Mouse (Mus musculus) limb, embryonic 13.5 days (tissue): ENCODE data around the gene Ets1. TPM values are rescaled to one million over a fixed set of nuclear protein-coding genes. Genes with fewer than 3 reads are reported as not detected.

Experiments used
- ATAC-seq: fragments of 200-750 bp; cut with Nextera tagmentation; 2 replicates; pipeline ENCODE4 v1.8.0; 2017; ENCODE audit warnings: low read depth, moderate number of reproducible peaks, moderate TSS enrichment; ENCODE audit not compliant: low FRiP score
- H3K27ac ChIP-seq: fragments of 300-500 bp; sonication (generic); 2 replicates; pipeline ENCODE4 v1.5.1; 2015; ENCODE audit warnings: inconsistent platforms, mild to moderate bottlenecking, moderate library complexity
- H3K27me3 ChIP-seq: fragments of 300-500 bp; sonication (generic); 2 replicates; pipeline ENCODE4 v1.6.1; 2015; ENCODE audit warnings: mild to moderate bottlenecking, inconsistent platforms
- H3K36me3 ChIP-seq: fragments of 300-500 bp; sonication (generic); 2 replicates; pipeline ENCODE4 v1.6.1; 2015; ENCODE audit warnings: inconsistent platforms, mild to moderate bottlenecking, moderate library complexity
- H3K4me1 ChIP-seq: fragments of 300-500 bp; sonication (generic); 2 replicates; pipeline ENCODE4 v1.6.1; 2015; ENCODE audit warnings: inconsistent platforms
- H3K4me2 ChIP-seq: fragments of 300-500 bp; sonication (generic); replicated peaks from 2 replicates; pipeline ENCODE4 v1.6.1; 2015; ENCODE audit warnings: inconsistent platforms, mild to moderate bottlenecking, moderate library complexity
- H3K4me3 ChIP-seq: fragments of 300-500 bp; sonication (generic); 2 replicates; pipeline ENCODE4 v1.5.1; 2015; ENCODE audit warnings: moderate library complexity, mild to moderate bottlenecking, inconsistent platforms
- H3K9ac ChIP-seq: fragments of 300-500 bp; sonication (generic); 2 replicates; pipeline ENCODE4 v1.6.1; 2015; ENCODE audit warnings: mild to moderate bottlenecking, inconsistent platforms
- H3K9me3 ChIP-seq: fragments of 300-500 bp; sonication (generic); 2 replicates; pipeline ENCODE4 v1.6.1; 2016; ENCODE audit warnings: inconsistent platforms
- WGBS: fragments of 180-500 bp; shearing (Covaris S2); methylation state at CpG from one replicate; pipeline ENCODE4 v1.1.7; 2015; 5-methylcytosine and 5-hydroxymethylcytosine counted together
- polyA plus RNA-seq: library from polyadenylated mRNA; unstranded; fragments of >200 nt; fragmentation: Nextera tagmentation; extraction: Ambion mirVana; gene quantifications from 2 replicates; pipeline ENCODE4 v1.2.1, GENCODE M21; 2015

Ets1 gene
- polyA plus RNA-seq, 1 experiment from 2014 or later = 41.8 TPM

DNA sequence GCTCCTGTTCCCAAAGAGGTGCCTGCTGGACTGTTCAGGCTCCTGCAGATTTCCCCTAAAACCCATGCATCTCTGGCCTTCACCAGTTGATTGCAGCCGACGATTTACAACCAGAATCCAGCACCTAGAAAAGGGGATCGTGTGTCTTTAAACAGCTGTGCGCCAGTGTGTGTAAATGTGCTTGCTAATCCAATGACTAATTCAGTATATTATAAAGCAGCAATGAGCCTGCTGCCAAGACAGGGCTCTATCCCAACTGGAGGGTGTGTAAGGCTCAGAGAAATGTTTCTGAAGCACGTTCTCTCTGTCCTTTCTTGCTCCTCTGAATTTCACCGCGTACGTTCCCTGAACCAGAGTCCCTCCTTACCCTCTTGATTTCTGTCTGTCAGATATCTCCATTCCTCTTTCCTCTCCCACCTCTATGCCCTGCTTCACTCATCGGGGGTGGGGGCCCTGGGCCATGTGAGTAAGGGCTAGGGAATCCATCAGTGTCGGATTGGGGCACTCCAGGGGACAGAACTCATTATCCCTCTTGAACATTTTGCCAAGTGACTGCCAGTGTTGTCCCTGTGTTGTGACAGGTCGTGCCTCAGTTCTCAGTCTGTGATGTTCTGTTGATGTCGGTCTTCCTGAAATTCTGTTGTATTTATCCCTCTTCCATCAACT lies 75.1 kb downstream of the Ets1 start:
- Histone ChIP-seq H3K9me3 (no peaks in the 10 kb centered on the region), H3K4me1 (peaks cover 81% of the 10 kb centered on the region), H3K27ac (peak overlapping the region; percentile 4; the same call in 1 of the 2 replicates), H3K9ac (no peak overlapping the region), H3K4me3 (no peak overlapping the region), H3K4me2 (peak overlapping the region; percentile 23), H3K27me3 (0 out of 2 replicates have a peak, but pooled peaks cover under 1% of the 10 kb centered on the region), H3K36me3 (0 out of 2 replicates have a peak, but pooled peaks cover under 1% of the 10 kb centered on the region)
- ATAC-seq = no peak
- 42% methylated on average over 12 of the region's 12 CpGs for WGBS

DNA sequence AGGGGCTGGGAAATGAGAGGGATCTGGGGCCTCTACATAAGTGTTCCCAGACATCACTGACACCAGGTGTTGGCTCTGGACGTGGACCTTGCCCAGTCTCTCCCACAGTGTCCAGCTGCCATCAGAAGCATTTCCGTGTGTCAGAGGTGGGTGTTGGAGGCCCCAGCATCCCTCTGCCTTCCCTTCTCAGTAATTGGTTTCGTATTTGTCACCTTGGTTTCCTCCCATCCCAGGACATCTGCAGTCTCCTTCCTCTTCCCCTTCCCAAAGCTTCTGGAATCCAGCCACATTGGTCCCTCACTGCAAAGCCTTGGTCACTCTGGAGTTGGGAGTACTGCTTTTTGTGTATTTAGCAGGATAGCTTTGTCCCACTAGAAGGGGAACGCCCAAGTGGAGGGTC lies 75.7 kb downstream of the Ets1 start:
- H3K9ac ChIP-seq = no peak overlapping the region
- 65% methylated on average over 4 of the region's 4 CpGs for WGBS
- no peak overlapping the region for H3K27ac ChIP-seq

DNA sequence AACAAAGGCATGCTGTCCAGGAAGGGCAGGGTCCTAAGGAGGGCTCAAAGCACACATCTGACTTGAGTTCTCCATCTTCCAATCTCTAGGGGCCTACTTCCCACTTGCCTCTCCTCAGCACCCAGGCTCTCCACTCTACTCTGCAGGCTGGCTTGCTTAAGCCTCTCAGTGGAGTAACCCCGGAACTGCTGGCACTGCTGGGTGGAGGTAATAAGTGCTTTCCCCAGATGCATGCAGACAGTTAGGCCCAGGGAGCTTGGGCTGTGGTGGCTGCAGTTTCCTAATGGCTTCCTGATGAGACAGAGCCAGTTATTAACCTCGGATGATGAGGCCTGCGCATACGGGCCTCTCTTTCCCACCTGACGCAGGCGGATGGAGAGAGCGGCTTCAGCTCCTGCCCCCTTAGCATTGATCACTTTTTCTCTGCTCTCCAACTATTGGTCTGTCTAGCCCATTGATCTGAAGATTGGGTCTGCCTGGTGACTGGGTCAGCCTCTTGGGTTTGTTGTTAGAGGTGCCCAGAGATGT lies 76.4 kb downstream of the Ets1 start:
- H3K36me3 ChIP-seq = no peaks in the 10 kb centered on the region
- no peak overlapping the region for H3K4me2 ChIP-seq
- WGBS = 55% methylated on average over 7 of the region's 7 CpGs
- no peak for ATAC-seq
- no peak overlapping the region for H3K9ac ChIP-seq
- H3K4me1 ChIP-seq = peaks cover 93% of the 10 kb centered on the region
- no peaks in the 10 kb centered on the region for H3K9me3 ChIP-seq
- H3K4me3 ChIP-seq = no peak overlapping the region
- no peaks in the 10 kb centered on the region for H3K27me3 ChIP-seq
- peak overlapping the region; percentile 48; the same call in 1 of the 2 replicates for H3K27ac ChIP-seq

More for the DNA sequence above, 75.7 kb downstream of the Ets1 start:
- H3K4me1 ChIP-seq = peaks cover 86% of the 10 kb centered on the region
- H3K36me3 ChIP-seq = no peaks in the 10 kb centered on the region
- H3K4me2 ChIP-seq = no peak overlapping the region
- H3K4me3 ChIP-seq = no peak overlapping the region
- H3K9me3 ChIP-seq = no peaks in the 10 kb centered on the region
- no peaks in the 10 kb centered on the region for H3K27me3 ChIP-seq
- ATAC-seq = no peak

- no peaks in the 10 kb centered on the region for H3K9me3 ChIP-seq
- no peak overlapping the region for H3K9ac ChIP-seq
- H3K27me3 ChIP-seq = no peaks in the 10 kb centered on the region
- WGBS = 86% methylated on average over 1 of the region's 1 CpGs
- H3K4me1 ChIP-seq = peaks cover 99% of the 10 kb centered on the region
- no peak overlapping the region for H3K4me3 ChIP-seq
- no peak overlapping the region for H3K27ac ChIP-seq
- no peak for ATAC-seq
- H3K4me2 ChIP-seq = peak overlapping the region; percentile 44; the same call in 1 of the 2 replicates
- no peaks in the 10 kb centered on the region for H3K36me3 ChIP-seq
Observed at GRCm38 (mm10) chr9:32713106-32713505, 77.1 kb downstream of the Ets1 start.

- H3K36me3 ChIP-seq = no peaks in the 10 kb centered on the region
- H3K27me3 ChIP-seq = no peaks in the 10 kb centered on the region
- H3K4me3 ChIP-seq = no peak overlapping the region
- no peaks in the 10 kb centered on the region for H3K9me3 ChIP-seq
- peaks cover 100% of the 10 kb centered on the region for H3K4me1 ChIP-seq
- H3K4me2 ChIP-seq = peak overlapping the region; percentile 44
- peak overlapping the region; percentile 74; the same call in 1 of the 2 replicates for H3K27ac ChIP-seq
- 14% methylated on average over 4 of the region's 4 CpGs for WGBS
- peak; percentile 68; the same call in 1 of the 2 replicates for ATAC-seq
- H3K9ac ChIP-seq = no peak overlapping the region
Observed at GRCm38 (mm10) chr9:32713790-32714189, 77.8 kb downstream of the Ets1 start.

DNA sequence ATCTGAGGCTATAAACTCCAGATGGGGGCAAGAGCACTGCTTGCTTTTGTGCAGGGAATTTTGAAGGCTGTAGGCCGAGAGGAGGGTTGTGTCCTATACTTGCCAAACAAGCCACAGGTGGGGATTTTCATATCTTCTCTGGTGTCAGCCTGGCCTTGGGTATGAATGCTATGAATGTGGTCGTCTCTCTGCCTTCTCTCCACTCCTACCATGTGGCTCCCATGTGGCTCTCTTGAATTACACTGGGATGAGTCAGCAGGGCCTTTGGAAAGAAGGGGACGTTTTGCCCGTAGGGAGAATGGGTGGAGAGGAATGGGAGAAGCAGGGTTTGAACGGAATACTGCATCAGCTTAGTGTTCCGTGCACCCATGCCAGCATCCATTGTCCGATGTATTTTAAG lies 78.5 kb downstream of the Ets1 start:
- Histone ChIP-seq H3K27me3 (no peaks in the 10 kb centered on the region), H3K4me3 (no peak overlapping the region), H3K9ac (no peak overlapping the region), H3K36me3 (no peaks in the 10 kb centered on the region), H3K4me1 (peaks cover 100% of the 10 kb centered on the region), H3K27ac (peak overlapping the region; percentile 74; the same call in 1 of the 2 replicates), H3K9me3 (no peaks in the 10 kb centered on the region), H3K4me2 (peak overlapping the region; percentile 44)
- no peak for ATAC-seq
- 41% methylated on average over 7 of the region's 7 CpGs for WGBS

- Histone ChIP-seq H3K27me3 (no peaks in the 10 kb centered on the region), H3K9me3 (no peaks in the 10 kb centered on the region), H3K4me1 (peaks cover 100% of the 10 kb centered on the region), H3K9ac (no peak overlapping the region), H3K36me3 (no peaks in the 10 kb centered on the region), H3K4me2 (no peak overlapping the region), H3K27ac (no peak overlapping the region), H3K4me3 (no peak overlapping the region)
- 55% methylated on average over 9 of the region's 9 CpGs for WGBS
- no peak for ATAC-seq
Observed at GRCm38 (mm10) chr9:32715806-32716466, 79.9 kb downstream of the Ets1 start.

DNA sequence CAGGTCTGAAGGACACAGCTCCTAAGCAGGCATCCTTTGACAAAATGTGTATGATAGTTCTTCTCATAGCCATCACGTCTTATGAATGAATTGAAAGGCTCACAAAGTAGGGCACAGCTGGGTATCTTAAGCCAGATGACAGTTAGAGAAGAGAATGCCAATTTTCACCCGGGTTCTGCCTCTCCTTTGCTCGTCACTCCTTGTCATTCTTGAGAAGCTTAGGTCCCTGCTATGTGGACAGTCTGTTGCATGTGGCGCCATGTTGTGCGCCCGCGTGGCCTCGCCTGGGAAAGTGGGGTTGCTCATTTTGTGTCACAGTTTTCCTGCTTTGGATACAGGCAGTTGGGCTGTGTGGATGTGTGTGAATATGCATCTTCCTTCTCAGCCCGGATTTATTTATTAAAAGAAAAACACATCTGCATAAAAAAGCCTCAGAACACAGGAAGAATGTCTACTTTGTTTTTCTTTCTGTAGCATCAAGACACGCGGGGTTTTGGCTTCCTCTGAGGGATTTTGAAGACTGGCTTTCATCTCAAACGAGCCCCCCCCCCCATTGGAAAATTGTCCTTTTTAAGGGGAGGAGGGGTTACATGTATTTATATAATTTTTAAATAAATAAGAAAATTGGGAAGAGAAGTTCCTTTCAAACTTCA lies 81.4 kb downstream of the Ets1 start:
- H3K4me3 ChIP-seq = no peak overlapping the region
- H3K4me2 ChIP-seq = no peak overlapping the region
- no peaks in the 10 kb centered on the region for H3K27me3 ChIP-seq
- no peaks in the 10 kb centered on the region for H3K36me3 ChIP-seq
- 78% methylated on average over 12 of the region's 12 CpGs for WGBS
- ATAC-seq = no peak
- H3K27ac ChIP-seq = peak overlapping the region; percentile 58; the same call in 1 of the 2 replicates
- no peak overlapping the region for H3K9ac ChIP-seq
- H3K4me1 ChIP-seq = peaks cover 100% of the 10 kb centered on the region
- no peaks in the 10 kb centered on the region for H3K9me3 ChIP-seq

GRCm38 (mm10) chr9:32717931-32718820 lies 82.2 kb downstream of the Ets1 start:
- ATAC-seq = no peak
- Histone ChIP-seq H3K9ac (peak overlapping the region; percentile 25; the same call in 1 of the 2 replicates), H3K4me2 (no peak overlapping the region), H3K4me1 (peaks cover 92% of the 10 kb centered on the region), H3K27ac (peak overlapping the region; percentile 58; the same call in 1 of the 2 replicates), H3K4me3 (no peak overlapping the region), H3K27me3 (no peaks in the 10 kb centered on the region), H3K9me3 (no peaks in the 10 kb centered on the region), H3K36me3 (no peaks in the 10 kb centered on the region)
- 47% methylated on average over 9 of the region's 9 CpGs for WGBS

GRCm38 (mm10) chr9:32718868-32719267 lies 82.8 kb downstream of the Ets1 start:
- Histone ChIP-seq H3K27ac (no peak overlapping the region), H3K4me3 (no peak overlapping the region), H3K4me2 (no peak overlapping the region), H3K9me3 (no peaks in the 10 kb centered on the region), H3K9ac (no peak overlapping the region), H3K4me1 (peaks cover 85% of the 10 kb centered on the region), H3K27me3 (no peaks in the 10 kb centered on the region), H3K36me3 (no peaks in the 10 kb centered on the region)
- no peak for ATAC-seq
- WGBS = 70% methylated on average over 4 of the region's 4 CpGs

GRCm38 (mm10) chr9:32719941-32720263 lies 83.9 kb downstream of the Ets1 start:
- 0 out of 2 replicates have a peak overlapping the region, but pooled peaks have one; percentile 9 for H3K9ac ChIP-seq
- peak overlapping the region; percentile 90 for H3K27ac ChIP-seq
- no peaks in the 10 kb centered on the region for H3K27me3 ChIP-seq
- H3K4me1 ChIP-seq = peaks cover 80% of the 10 kb centered on the region
- H3K4me3 ChIP-seq = no peak overlapping the region
- no peaks in the 10 kb centered on the region for H3K9me3 ChIP-seq
- 13% methylated on average over 3 of the region's 3 CpGs for WGBS
- ATAC-seq = no peak
- peak overlapping the region; percentile 55 for H3K4me2 ChIP-seq
- no peaks in the 10 kb centered on the region for H3K36me3 ChIP-seq
